Mouse (Mus musculus): ENCODE measurements around the gene Tamm41.

Gene Tamm41

DNA sequence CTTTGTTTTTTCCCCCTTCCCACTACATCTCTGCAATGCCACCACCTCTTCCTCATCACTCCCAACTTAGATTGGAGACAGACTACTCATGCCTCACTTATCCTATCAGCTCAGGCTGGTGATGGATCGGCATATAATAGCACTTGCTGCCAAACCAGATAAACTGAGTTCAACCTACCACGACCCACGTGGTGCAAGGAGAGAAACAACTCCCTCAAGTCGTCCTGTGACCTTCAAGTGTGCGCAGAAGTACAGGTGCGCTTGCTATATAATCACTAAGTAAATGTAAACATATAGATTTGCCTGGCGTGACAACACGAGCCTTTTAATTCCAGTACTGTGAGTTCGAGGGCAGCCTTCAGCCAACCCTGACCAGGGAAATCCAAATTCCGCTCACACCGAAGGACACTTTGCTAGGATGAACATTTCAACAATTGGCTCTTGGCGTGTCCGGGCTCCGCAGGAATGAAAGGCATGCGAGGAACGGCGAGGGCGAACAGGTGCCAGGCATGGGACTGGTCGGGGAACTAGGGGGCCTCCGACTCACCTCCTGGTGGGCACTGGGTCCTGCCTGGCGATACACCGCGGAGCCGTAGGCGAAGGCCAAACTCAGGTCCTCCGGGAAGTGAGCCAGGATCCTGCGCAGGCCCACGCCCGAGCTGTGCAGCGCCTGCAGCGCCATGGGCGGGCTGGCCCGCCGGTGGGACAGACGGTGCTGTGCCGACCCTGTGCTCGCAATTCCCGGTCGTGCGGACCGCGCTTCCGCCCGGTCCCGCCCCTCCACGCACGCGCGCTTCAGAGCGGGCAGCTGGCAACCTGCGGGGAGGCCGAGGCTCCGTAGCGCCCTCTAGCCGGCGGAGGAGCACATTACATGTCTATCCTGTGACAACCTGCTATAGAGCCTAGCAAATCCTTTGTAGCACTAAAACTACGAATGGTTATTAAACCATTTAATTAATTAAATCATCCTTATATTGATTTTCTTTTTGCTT is at the start of gene Tamm41:
TSS of gene Tamm41 (minus strand) at position 774 of the 992 bp plus-strand sequence.
- peak; percentile 88 for DNase-seq (ENCODE audit: low spot score)

DNA sequence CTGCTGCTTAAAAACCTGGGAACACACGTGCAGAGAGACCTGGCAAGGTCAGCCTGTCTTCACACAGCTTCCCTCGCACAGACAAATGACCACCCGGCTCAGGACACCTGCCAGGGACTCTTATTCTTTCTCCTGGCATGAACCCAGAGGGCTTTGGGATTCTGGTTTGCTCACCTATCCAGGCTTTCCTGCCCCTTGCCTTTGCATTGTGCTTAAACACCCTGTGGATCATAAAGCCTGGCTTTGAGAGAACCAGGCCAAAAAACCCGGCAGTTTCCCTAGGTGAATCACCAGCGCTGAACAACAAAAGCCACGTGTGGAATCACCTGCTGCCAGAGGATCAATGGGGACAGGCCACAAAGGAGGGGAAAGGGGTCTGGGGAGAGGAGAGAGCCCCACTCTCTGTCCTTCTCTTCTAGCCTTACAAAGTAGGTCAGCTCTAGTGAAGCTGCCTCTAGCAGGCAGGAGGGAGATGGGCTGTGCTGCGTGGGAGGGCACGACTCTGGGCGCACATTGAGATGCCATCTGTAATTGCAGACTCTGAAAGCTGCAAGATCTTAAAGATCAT is 47.7 kb upstream of the Tamm41 start:
- DNase-seq (ENCODE audit: low spot score): no peak

DNA sequence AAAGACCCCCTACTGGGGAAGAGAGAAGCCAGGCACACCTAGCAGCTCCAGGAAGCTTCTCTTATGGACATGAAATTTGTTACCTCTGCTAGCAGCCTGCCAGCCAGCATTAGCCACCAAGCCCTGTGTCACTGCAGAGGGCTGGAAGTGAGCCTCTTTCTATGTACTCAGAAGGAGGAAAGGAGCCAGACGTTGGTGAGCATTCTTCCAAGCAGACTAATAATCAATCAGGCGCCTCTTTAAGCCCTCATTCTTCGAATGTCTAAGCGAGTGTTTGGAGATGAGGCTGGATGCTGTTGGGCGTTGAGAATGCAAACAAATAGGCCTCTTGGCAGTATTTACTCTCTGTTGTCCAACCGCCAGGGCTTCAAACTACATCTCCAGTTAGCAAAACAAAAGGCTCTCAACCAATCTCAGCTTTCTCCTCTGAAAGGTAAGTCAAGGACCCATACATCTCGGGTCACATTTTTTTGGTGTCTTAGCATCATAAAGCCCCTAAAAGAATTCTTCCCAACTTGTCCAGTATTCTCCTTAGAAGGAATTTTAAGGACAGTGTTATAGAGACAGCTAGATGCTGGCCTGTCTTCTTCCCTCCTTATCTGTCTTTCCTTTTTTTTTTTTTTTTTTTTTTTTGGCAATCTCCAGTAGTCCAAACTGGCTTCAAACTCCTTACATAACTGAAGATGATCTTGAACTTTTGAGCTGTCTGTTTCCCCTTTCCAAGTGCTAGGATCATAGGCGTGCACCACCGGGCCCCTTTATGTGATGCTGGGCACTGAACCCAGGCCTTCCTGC is 39.3 kb upstream of the Tamm41 start:
- no peak for DNase-seq (ENCODE audit: low spot score)

DNA sequence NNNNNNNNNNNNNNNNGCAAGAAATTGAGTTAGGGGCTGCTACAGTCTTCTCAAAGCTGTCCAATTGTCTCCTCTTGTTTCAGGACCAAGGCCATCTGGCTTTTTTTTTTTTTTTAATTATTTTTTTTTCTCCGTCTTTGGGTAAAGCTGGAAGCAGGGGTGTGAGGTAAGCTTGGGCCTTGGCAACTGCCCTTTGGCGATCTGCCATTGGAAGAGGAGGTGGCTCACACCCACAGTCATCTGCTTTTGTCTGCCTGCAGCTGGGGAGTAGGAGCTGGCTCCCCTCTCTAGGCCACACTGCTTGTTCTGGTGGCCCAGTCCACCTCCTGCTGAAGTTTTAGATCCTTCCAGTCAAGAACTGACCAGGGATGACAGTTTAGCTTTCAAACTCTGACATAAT is 34.3 kb upstream of the Tamm41 start:
- no peak for DNase-seq (ENCODE audit: low spot score)

DNA sequence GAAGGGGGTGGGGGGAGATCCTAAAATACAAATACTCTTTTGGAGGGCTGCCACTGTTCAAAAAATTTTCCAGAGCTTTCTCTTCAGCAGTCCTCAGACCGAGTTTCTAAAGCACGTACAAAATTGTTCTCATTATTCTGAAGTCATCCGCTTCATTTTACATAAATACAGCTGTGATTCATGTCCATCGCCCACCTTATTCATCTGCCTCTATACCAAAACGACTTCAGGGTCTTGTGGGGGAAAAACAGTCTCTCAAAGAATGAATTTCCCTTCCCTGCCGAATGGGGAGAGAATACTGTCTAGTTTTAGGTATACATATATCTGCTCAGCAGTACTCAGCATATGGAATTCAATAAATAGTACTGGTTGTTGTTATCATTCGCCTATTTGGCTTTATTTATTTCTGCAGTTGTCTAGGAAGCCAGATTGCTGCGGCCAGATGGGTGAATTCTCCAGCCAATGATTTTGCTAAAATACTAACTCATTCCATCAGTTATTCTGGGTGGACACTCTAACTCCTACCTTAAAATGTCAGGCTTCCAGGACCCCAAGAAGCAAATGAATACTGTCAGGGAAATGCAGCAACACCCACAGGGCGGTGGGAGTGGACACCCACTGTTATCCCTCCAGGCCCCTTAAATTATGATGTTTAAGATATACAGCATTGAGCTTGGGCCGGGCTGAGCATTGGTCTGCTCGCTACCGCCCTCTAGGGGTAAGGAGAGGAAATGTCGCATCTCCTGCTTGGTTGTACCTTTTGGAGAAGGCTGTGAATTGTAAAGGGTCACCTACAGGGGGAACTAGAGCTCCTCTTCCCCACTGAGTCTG is 27.9 kb upstream of the Tamm41 start:
- DNase-seq (ENCODE audit: low spot score): peak; percentile 33

DNA sequence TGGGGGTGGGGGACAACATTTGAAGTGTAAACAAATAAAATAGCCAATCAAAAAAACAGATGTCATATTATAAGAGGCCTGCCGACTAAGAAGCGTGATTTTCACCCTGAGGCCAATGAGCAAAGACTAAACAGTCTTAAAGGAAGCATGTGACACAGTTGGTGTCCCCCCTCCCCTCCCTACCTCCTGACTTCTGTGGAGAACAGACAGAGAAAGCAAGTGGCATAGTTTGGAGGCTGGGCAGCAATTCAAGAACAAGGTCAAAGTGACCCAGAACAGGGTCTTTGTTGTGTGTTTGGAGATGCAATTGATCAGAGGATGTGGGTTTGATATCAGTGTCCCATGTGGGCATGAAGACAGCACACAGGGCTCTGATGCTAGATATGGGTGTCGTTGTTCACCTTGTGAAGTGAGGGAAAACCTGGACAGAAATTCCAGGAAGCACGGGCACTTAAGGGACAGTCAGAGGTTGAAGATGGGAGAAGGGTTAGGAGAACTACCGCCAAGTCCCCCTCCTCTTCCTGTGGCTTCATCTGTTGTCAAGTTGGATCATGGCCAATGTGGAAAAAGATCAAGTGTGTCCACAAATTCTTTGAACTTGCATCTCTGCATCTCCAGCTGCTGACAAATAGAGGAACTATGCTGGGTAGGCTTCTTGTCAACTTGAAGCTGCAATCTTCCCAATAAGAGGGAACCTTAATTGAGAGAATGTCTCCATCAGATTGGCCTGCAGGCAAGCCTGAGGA is 25.1 kb upstream of the Tamm41 start:
- DNase-seq (ENCODE audit: low spot score): no peak

DNA sequence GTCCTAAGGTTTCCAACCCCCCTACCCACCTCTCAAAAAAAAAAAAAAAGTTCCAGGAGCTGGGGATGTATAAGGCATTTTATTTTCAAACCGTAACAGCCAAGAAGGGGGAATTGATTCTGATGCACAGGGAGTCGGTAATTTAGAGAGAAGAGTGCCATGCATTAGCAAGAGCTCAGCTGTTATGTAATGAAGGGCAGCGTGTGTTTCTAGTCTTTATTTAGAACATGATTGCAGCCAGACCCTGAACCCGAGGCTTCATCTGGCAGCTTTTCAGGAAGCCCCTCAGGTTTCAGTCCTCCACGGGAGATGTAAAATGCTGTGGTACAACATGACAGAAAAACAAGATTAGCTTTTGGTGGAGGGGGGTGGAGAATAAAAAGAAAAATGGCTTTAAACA is 21.6 kb upstream of the Tamm41 start:
- DNase-seq (ENCODE audit: low spot score): no peak

DNA sequence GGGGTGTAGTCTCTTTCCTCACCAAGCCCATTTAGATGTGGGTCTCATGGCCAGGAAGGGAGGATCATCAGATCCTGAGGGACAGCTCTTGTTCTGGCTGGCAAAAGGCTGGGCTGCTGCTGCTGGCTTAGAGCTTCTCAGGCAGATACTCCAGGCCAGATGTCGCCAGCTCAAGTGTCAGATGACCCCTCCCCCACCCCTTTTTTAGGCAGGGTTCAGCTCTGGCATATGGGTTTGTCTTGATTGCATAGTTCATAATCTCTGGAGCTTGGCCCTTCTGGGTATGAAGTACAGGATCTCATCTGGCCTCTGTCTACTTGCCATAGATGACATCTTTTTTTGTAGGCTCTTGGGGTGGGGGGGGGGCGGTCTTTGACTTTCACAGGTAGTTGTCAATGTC is 19.0 kb upstream of the Tamm41 start:
- DNase-seq (ENCODE audit: low spot score): no peak

DNA sequence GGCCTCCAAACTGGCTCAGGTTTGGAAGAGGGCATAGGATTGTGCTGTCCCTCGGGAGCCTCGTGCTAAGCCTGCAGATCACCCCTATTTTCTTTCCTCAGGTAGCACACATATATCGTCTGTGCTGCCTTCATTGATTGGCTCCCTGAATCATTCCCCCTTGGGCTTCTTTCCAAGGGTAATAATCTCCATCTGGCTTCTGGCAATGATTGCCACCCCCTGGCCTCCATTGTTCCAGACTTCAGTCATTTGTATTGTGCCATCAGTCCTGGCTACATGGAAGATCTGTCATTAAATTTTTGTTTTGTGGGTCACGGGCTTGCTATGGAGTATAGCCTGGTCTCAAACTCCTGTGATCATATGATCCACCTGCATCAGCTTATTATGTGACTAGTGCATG is 17.8 kb upstream of the Tamm41 start:
- DNase-seq (ENCODE audit: low spot score): no peak

DNA sequence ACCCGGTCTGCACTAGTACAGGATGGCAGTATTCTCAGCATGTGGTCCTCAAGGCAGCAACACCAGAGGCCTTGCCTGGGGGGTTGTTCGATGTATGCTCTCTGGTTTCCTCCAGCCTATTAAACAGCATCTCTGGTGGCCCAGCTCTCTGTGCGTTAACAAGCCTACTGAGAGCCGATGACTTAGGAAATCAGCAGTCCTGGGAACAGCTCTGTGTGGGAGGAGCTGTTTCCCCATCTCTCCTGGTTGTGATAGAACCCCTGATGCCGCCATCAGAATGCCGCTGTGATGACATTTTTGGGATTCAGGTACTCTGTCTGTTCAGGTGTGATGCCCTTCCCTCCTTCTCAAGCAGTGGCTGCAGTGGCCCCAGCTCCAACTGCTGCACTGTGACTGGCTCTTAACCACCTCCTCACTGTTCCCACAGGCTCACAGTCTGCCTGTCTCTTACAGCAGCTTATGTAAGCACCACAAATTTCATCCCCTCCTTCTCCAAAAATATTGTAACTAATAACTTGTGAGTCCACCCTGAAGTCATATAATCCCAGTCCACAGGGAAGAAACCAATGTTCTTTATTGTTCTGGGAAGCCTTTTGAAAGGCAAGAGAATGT is 14.0 kb upstream of the Tamm41 start:
- DNase-seq (ENCODE audit: low spot score): no peak

DNA sequence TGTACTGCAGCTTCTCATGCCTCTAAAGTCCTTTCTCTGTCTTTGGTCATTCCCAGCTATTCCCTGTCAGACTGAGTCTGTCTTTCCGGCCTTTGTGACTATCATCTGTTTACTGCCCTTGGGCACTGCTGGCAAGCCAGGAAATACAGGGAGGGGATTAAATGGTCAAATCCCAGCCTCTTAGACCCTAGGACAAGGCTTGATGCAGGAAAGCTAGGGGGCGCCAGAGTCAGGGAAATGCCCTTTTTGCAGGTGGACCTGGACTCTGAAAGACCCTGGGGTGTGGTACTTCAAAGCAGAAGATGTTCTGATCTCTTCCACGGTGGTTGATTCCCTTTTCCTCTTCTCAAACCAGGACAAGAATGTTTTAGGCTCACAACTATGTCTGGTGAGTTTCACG is 11.3 kb upstream of the Tamm41 start:
- DNase-seq (ENCODE audit: low spot score): no peak

DNA sequence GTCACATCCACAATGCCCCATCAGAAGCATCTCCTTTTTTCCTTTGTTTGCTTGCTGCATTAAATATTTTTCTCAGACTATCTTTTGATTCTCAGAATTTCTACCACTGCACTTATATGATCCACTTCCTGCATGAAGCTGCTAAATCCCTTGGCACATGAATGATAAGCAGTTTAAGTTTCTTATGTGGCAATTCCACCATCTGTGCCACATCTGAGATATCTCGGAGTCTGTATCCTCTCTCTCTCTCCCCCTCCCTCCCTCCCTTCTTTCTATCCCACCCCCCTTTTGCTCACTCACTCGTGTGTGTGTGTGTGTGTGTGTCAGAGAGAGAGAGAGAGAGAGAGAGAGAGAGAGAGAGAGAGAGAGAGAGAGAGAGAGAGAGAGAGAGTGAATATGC is 10.1 kb upstream of the Tamm41 start:
- no peak for DNase-seq (ENCODE audit: low spot score)

DNA sequence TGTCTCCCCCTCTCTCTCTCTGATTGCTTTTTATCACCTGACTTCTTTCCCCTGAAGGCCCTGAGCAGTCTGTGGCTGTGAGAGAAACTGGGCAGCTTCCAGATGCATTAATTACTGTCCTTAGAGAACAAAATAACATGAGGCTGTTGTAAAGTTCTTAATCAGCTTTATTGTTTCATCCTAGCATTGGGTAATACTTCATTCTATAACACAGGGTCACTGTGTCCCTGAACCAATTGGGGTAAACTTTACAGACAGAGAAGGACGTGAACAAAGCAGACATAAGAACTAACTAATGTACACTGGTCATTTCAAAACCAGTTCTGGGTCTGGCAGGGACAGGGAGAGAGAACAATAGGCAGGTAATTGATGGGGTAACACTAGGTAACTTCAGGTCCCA is 8.4 kb upstream of the Tamm41 start:
- DNase-seq (ENCODE audit: low spot score): no peak

DNA sequence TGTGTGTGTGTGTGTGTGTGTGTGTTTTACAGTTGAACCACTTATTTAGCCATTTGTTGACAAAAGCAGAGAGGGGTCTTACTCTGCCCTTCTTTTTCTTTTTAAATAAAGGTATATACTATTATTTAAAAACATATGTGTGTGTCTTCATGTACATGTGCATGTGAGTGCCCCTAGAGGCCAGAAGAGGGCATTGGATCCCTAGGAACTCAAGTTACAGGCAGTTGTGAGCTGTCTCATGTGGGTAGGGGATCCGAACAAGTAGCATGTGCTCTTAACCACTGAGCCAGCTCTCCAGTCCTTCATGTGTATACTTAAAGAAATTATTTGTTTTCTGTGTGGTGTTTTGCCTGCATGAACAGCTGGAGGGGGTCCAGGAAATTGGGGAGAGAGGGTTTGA is 7.0 kb upstream of the Tamm41 start:
- DNase-seq (ENCODE audit: low spot score): no peak

DNA sequence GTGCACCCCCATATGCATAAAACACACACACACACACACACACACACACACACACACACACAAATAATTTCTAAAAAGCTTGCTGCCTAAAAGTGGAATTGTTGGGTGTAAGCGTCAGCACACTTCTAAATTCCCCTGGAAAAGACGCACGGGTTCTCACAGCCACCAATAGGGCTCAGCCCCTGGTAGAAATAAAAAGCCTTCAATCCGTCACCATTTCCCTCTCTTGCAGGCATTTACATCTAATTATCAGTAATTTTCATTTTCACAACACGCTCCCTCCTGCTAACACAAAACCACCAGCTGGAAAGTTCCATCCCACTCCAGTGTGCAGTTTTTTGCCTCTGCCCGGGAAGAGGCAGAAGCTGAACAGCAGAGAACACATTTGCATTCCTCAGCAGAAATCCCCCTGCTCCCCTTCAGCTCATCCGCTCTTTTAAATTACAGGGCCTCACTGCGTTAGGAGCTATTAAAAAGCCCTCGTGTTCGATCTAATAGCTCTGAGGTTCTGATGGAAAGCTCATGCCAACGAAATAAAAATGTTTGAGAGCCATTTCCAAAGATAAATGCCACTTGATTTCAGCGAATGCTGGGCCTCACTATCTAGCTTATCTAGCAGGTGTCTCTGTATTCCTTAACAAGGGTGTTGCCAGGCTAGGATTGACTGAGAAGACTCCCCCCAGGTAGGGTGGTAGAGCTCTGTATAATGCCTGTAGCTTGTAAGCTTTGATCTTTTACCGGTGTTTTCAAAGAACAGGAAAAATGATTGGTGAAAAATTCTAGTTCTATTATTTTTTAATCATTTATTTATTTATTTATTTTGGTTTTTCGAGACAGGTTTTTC is 6.2 kb upstream of the Tamm41 start:
- DNase-seq (ENCODE audit: low spot score): no peak

DNA sequence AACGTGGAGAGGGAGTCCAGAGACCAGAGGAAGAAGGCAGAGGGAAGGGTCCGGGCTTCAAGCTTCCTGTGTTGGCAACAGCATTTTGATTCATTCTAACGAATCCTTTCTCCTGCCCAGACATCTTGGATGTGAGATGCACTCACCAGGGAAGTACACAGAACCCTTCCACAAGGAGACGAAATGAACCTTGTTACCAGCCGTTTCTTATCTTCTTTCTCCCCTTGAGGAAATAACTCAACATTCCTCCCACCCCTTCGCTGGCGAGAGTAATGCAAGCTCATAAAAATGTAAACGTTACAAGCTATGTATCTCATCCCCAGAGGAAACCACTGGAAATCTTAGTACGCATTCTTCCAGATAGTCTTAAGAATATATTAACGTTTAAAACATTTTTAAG is 4.9 kb upstream of the Tamm41 start:
- peak; percentile 13 for DNase-seq (ENCODE audit: low spot score)

DNA sequence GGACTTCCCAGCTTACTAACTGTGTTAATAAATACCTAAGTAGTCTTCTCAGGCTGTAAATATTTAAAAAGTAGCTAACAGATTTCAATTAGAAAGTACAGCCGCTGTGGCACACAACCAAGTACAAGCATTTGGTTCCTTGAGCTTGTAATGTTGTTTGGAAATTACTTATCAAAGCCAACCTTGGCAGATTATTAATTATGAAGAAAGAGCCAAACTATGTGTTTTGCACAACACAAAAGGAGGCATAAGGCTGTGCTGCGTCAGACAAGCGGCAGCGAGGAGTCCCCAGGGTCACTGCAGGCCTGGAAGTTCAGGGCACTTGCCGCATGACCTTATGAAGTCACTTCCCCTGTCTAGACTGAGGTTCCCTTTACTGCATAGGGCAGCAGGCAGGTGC is 4.2 kb downstream of the Tamm41 start:
- DNase-seq (ENCODE audit: low spot score): no peak

DNA sequence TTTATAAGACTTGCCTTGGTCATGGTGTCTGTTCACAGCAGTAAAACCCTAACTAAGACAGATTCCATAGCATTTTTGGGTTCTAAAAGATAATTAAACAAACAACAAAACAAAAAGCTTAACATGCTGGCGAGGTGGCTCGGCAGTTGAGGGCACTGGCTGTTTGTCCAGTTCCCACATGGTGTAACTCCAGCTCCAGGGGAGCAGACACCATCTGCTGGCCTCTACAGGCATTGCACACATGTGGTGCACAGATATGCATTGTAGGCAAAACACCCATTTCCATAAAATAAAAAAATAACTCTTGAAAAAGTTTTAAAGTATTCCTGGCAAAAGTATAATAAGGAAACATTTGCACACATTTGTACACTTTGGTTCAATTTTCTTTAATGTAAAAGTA is 7.6 kb downstream of the Tamm41 start:
- no peak for DNase-seq (ENCODE audit: low spot score)

DNA sequence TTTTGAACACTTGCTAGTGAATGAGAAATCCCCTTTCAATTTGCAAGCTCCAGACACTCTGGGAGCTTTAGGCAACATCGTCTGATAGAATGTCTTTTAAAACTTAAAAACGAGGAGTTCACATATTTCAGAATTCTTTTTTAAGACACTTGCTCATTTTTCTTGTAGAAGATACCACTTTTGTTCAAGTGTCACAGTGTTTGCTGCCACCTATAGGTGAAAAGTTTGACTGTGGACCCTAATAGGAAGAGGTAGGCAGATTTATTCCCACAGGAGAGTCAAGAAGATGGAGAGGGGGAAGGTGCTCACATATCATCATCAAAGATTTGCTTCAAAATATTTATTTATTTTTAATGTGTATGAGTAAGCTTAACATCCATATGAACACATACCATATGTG is 8.4 kb downstream of the Tamm41 start:
- DNase-seq (ENCODE audit: low spot score): no peak

DNA sequence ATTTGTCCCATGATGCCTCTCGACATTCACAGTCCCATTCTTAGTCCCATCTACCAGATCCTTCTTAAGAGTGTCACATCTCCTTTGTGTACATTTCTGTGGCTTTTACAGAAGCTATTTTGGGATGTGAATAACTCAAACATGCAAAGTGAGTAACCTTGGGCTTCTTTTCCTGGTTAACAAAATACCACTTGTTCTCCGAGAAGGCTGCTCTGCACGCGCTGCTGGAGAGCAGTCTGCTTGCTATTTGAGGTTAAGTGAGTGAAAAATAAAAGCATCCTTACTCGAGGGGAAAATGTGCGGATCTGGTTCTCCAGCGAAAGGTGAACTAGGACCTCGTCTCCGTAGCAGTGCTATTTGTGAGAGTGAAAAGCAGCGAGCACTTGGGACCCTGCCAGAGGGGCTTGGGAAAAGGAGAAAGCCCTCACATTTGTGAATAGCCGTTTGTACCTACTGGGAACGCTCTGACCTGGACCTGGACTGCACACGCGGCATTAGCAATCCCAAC is 10.1 kb downstream of the Tamm41 start:
- DNase-seq (ENCODE audit: low spot score): no peak
